Mouse (Mus musculus): ENCODE data around the gene Ptprj.

GRCm38 (mm10) chr2:90452380-90452779 lies 128.1 kb downstream of the Ptprj start:
- TF ChIP-seq CTCF (IDR thresholded peaks at IDR 0.05; ENCODE audit: insufficient read depth, low read depth, low read length) (no peak), POLR2A (IDR thresholded peaks at IDR 0.05; ENCODE audit: insufficient read depth, low read depth, low read length) (no peak)

All from olfactory bulb, adult 2 months (tissue).